Mouse (Mus musculus): ENCODE results near the gene Fbxo10.

- TF ChIP-seq CTCF (IDR thresholded peaks at IDR 0.05; ENCODE audit: borderline replicate concordance, extremely low read depth, insufficient read depth, insufficient read length) (no peak), POLR2A (IDR thresholded peaks at IDR 0.05; ENCODE audit: borderline replicate concordance, extremely low read depth, insufficient read depth, insufficient read length, poor library complexity, severe bottlenecking) (peak; percentile 46; the same call in 1 of the 2 replicates)
Observed at GRCm38 (mm10) chr4:45012105-45012975, 72.1 kb downstream of the Fbxo10 start, which contains the start of gene Zbtb5.

Measured in brain, embryonic 14.5 days (tissue).